Mouse (Mus musculus) lung, embryonic 16.5 days (tissue): Measurements from ENCODE around the gene Nfyb. TPM values are rescaled to one million over a fixed set of nuclear protein-coding genes. Genes with fewer than 3 reads are reported as not detected.

Experiments used
- ATAC-seq: fragments of 200-750 bp; cut with Nextera tagmentation; 2 replicates; pipeline ENCODE4 v1.8.0; 2017; ENCODE audit warnings: low read depth, mild to moderate bottlenecking, moderate library complexity
- H3K27ac ChIP-seq: fragments of 300-500 bp; sonication (generic); 2 replicates; pipeline ENCODE4 v1.5.1; 2014; ENCODE audit warnings: mild to moderate bottlenecking, control low read depth, low read length
- H3K27me3 ChIP-seq: fragments of 300-500 bp; sonication (generic); 2 replicates; pipeline ENCODE4 v1.6.1; 2014; ENCODE audit warnings: low read depth, low read length, mixed read lengths; ENCODE audit not compliant: control insufficient read depth, insufficient read depth
- H3K36me3 ChIP-seq: fragments of 300-500 bp; sonication (generic); 2 replicates; pipeline ENCODE4 v1.6.1; 2014; ENCODE audit warnings: low read length; ENCODE audit not compliant: control insufficient read depth, insufficient read depth
- H3K4me1 ChIP-seq: fragments of 300-500 bp; sonication (generic); replicated peaks from 2 replicates; pipeline ENCODE4 v1.6.1; 2014; ENCODE audit warnings: low read length, mixed read lengths; ENCODE audit not compliant: control insufficient read depth, insufficient read depth
- H3K4me2 ChIP-seq: fragments of 300-500 bp; sonication (generic); 2 replicates; pipeline ENCODE4 v1.6.1; 2014; ENCODE audit warnings: low read depth, low read length, control low read depth
- H3K4me3 ChIP-seq: fragments of 300-500 bp; sonication (generic); 2 replicates; pipeline ENCODE4 v1.5.1; 2014; ENCODE audit warnings: mild to moderate bottlenecking, low read length, control low read depth
- H3K9ac ChIP-seq: fragments of 300-500 bp; sonication (generic); 2 replicates; pipeline ENCODE4 v1.6.1; 2014; ENCODE audit warnings: low read length, control low read depth
- H3K9me3 ChIP-seq: fragments of 300-500 bp; sonication (generic); 2 replicates; pipeline ENCODE4 v1.6.1; 2016; ENCODE audit warnings: low read length; ENCODE audit not compliant: control insufficient read depth
- WGBS: fragments of 180-500 bp; shearing (Covaris S2); extraction: QIAGEN DNeasy Blood & Tissue Kit; methylation state at CpG from one replicate; pipeline ENCODE4 v1.1.7; 2014; 5-methylcytosine and 5-hydroxymethylcytosine counted together
- polyA plus RNA-seq: library from polyadenylated mRNA; unstranded; fragments of >200 nt; fragmentation: Nextera tagmentation; extraction: Ambion mirVana; gene quantifications from 2 replicates; pipeline ENCODE4 v1.2.1, GENCODE M21; 2015

Nfyb gene
- polyA plus RNA-seq, 1 experiment from 2014 or later: 48.0 TPM

DNA sequence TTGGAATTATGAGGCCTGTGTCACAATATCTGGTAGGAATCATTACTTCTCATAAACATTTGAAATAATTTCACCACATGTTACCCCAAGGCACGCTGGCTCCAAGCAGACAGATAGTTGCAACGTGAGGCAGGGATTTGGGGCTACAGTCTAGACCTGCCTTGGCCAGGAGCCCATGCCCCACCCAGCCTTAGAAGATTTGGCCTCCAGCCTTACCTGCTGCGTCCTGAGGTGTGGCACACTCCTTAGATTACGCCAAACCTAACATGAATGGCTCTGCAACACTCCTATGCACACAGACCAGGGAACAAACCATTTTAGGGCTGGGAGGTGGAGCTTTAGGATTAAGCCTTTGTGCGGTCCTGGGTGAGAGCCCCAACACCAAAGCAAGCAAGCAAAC lies 36.1 kb upstream of the Nfyb start:
- no peak for ATAC-seq
- H3K4me3 ChIP-seq: no peak overlapping the region
- no peak overlapping the region for H3K9ac ChIP-seq
- H3K9me3 ChIP-seq: peaks cover 4% of the 10 kb centered on the region
- peaks cover 8% of the 10 kb centered on the region for H3K4me1 ChIP-seq
- H3K36me3 ChIP-seq: no peaks in the 10 kb centered on the region
- no peak overlapping the region for H3K27ac ChIP-seq
- H3K4me2 ChIP-seq: no peak overlapping the region
- WGBS: 63% methylated on average over 5 of the region's 5 CpGs
- no peaks in the 10 kb centered on the region for H3K27me3 ChIP-seq

DNA sequence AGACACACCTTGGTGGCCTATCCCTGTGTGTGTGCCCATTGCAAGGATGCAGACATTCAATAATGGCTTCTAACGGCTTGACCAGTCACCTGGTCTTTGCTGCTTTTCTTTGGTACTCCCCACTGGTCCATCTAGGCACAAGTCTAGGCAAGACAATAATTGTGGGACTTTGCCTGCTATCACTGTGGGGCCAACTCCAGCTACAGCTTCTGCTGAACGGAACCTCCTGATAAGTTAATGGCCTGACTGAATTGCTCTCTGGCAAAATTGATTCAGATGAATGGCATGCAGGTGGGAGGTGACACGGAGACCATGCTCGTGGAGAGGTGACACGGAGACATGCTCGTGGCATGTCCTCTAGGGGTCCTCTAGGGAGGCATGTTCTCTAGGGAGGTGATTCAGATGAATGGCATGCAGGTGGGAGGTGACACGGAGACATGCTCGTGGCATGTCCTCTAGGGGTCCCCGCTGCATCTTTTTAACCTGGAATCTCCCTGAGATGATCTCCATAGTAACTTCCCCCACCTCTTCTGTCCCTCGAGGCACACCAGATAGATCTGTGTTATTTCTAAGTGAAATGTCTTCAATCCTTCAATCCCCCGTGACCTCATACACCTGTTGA lies 34.5 kb upstream of the Nfyb start:
- no peaks in the 10 kb centered on the region for H3K36me3 ChIP-seq
- no peak overlapping the region for H3K4me3 ChIP-seq
- H3K4me2 ChIP-seq: no peak overlapping the region
- H3K27me3 ChIP-seq: no peaks in the 10 kb centered on the region
- WGBS: 24% methylated on average over 11 of the region's 11 CpGs
- no peak overlapping the region for H3K9ac ChIP-seq
- peaks cover 4% of the 10 kb centered on the region for H3K9me3 ChIP-seq
- no peak overlapping the region for H3K27ac ChIP-seq
- ATAC-seq: no peak
- peaks cover 11% of the 10 kb centered on the region for H3K4me1 ChIP-seq

DNA sequence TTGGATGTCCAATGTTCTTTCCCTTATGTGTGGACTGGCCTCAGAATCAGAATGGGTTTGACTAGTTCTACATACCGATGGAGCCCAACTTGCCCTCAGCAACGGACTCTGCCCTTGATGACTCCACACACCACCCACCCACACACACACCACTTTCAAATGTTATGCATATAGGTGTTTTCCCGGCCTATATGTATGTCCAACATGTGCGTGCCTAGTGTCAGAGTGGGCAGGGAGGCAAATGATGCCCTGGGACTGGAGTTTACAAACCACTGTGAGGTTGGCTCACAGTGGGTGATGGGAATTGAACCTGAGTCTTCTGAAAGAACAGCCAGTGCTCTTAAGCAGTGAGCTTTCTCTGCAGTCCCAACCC lies 33.2 kb upstream of the Nfyb start:
- Histone ChIP-seq H3K9ac (no peak overlapping the region), H3K9me3 (peaks cover 2% of the 10 kb centered on the region), H3K4me1 (peaks cover 11% of the 10 kb centered on the region), H3K27ac (no peak overlapping the region), H3K4me3 (no peak overlapping the region), H3K4me2 (no peak overlapping the region), H3K36me3 (no peaks in the 10 kb centered on the region), H3K27me3 (no peaks in the 10 kb centered on the region)
- WGBS: 80% methylated on average over 4 of the region's 4 CpGs
- no peak for ATAC-seq

DNA sequence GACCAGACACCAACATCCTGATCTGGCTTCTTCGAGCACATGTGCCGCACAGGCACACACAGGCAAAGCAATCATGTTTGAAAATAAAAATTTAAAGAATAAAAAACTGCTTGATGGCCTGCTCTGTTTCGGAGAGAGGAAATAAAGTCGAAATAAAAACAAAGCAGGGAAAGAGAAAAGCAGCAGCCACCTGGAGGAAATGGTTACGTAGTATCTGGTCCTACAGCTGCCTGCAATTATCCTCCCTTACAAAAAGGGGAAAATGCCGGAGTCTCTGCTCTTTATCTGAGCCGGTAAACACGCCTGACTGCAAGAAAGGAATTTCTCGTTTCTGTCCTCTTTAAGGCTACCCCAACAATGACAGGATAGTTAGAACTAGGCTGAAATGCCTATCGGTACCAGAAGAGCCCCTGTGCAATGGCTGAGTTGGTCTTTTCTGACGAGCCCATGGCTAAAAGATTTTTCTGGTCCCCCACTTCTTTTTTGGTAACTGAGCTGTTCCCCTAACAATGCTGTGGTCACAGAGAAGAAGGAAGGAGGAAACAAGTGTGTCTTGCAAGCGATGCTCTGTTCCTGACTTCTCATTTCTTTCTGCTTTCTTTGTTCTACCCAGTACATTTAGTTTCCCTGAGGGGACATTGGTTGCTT lies 32.7 kb upstream of the Nfyb start:
- H3K4me3 ChIP-seq: no peak overlapping the region
- no peak overlapping the region for H3K9ac ChIP-seq
- H3K4me1 ChIP-seq: peaks cover 11% of the 10 kb centered on the region
- H3K27me3 ChIP-seq: no peaks in the 10 kb centered on the region
- no peak for ATAC-seq
- no peaks in the 10 kb centered on the region for H3K36me3 ChIP-seq
- no peak overlapping the region for H3K27ac ChIP-seq
- H3K9me3 ChIP-seq: no peaks in the 10 kb centered on the region
- H3K4me2 ChIP-seq: no peak overlapping the region
- WGBS: 41% methylated on average over 12 of the region's 12 CpGs

DNA sequence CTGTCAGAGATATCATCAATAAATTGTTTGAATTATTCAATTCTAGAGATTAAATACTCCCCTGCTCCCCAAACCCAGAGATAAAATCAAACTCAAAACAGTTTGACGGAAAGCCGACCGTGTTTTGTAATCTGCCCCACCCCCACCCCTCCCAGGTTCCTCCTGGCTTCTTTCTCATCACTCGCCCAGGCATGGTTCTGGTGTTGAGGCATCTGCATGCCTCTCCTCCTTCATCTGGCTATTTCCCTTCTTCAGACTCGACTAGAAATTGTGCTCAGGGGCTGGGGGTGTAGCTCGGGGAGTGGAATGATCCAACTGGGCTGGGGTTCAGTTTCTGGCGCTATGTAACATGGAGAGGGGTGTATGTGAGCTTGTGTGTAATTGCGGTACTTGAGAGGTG lies 31.8 kb upstream of the Nfyb start:
- Histone ChIP-seq H3K9ac (no peak overlapping the region), H3K4me1 (peaks cover 11% of the 10 kb centered on the region), H3K4me2 (peak overlapping the region; percentile 54), H3K27ac (no peak overlapping the region), H3K4me3 (peak overlapping the region; percentile 30), H3K36me3 (no peaks in the 10 kb centered on the region), H3K9me3 (no peaks in the 10 kb centered on the region), H3K27me3 (no peaks in the 10 kb centered on the region)
- 34% methylated on average over 8 of the region's 8 CpGs for WGBS
- ATAC-seq: 0 out of 2 replicates have a peak, but pooled peaks have one; percentile 10

DNA sequence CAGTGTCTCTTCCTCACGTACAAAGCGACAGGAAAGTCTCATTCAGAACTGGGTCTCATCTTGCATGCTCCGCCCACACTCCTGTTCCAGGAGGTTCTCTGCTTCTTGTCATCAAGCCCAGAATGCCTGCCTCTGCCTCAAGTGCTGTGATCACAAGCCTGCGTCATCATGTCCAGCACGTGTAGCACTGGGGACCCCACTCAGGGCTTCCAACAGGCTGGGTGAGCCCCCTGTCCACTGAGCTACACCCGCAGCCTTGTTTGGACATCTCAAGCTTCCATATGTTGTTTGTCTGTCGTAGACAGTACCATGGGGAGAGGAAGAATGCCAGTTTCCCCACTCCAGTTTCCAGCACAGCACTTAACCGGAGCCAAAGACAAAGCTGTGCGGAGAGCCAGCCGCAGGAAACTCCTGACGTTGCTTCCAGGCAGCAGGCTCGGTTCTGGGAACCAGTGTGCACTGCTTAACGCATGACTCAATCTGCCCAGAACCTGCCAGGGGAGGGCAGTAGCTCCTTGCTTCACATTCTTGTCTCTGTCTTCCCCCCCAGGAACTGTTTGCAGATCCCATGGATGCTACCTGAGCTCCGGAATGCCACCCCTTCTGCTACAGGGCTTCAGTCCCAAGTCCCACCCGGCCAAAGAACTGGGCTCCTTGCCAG lies 31.3 kb upstream of the Nfyb start:
- peak overlapping the region; percentile 54 for H3K9ac ChIP-seq
- peak; percentile 88 for ATAC-seq
- 14% methylated on average over 15 of the region's 15 CpGs for WGBS

GRCm38 (mm10) chr10:82792311-82792710 lies 28.4 kb upstream of the Nfyb start:
- Histone ChIP-seq H3K36me3 (no peaks in the 10 kb centered on the region), H3K27ac (no peak overlapping the region), H3K4me2 (no peak overlapping the region), H3K9ac (no peak overlapping the region), H3K4me3 (no peak overlapping the region), H3K9me3 (no peaks in the 10 kb centered on the region), H3K4me1 (peaks cover 11% of the 10 kb centered on the region), H3K27me3 (no peaks in the 10 kb centered on the region)
- ATAC-seq: no peak
- 73% methylated on average over 2 of the region's 2 CpGs for WGBS

More for the DNA sequence above, 31.3 kb upstream of the Nfyb start:
- Histone ChIP-seq H3K9me3 (no peaks in the 10 kb centered on the region), H3K27me3 (no peaks in the 10 kb centered on the region), H3K4me2 (peak overlapping the region; percentile 54), H3K4me1 (peaks cover 11% of the 10 kb centered on the region), H3K36me3 (no peaks in the 10 kb centered on the region), H3K27ac (no peak overlapping the region), H3K4me3 (peak overlapping the region; percentile 30)

DNA sequence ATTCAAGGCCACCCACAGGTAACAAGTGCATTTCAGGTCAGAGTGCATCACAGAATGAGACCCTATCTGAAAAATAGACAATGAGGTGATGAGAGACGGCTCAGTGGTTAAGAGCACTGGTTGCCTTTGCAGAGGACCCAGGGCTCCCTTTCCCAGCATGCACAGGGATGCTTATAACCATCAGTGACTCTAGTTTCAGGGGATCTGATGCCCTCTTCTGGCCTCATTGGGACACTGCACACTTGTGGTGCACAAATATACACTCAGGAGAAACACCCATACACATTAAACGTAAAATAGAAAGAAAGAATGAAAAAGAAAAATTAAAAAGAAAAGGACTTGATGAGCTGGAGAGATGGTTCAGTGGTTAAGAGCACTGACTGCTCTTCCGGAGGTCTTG lies 27.8 kb upstream of the Nfyb start:
- WGBS: 81% methylated on average over 3 of the region's 3 CpGs
- H3K4me3 ChIP-seq: no peak overlapping the region
- no peak overlapping the region for H3K27ac ChIP-seq
- no peaks in the 10 kb centered on the region for H3K36me3 ChIP-seq
- peaks cover 11% of the 10 kb centered on the region for H3K4me1 ChIP-seq
- H3K9ac ChIP-seq: no peak overlapping the region
- no peak overlapping the region for H3K4me2 ChIP-seq
- no peak for ATAC-seq
- no peaks in the 10 kb centered on the region for H3K27me3 ChIP-seq
- no peaks in the 10 kb centered on the region for H3K9me3 ChIP-seq

GRCm38 (mm10) chr10:82790504-82790903 lies 26.6 kb upstream of the Nfyb start:
- ATAC-seq: no peak
- no peak overlapping the region for H3K27ac ChIP-seq
- no peaks in the 10 kb centered on the region for H3K9me3 ChIP-seq
- no peaks in the 10 kb centered on the region for H3K36me3 ChIP-seq
- H3K4me1 ChIP-seq: peaks cover 6% of the 10 kb centered on the region
- 83% methylated on average over 5 of the region's 5 CpGs for WGBS
- no peaks in the 10 kb centered on the region for H3K27me3 ChIP-seq
- no peak overlapping the region for H3K9ac ChIP-seq
- no peak overlapping the region for H3K4me2 ChIP-seq
- H3K4me3 ChIP-seq: no peak overlapping the region
